Mouse (Mus musculus) inflammation-experienced regulatory T-cells, adult 16 weeks (primary cell): ENCODE data around the gene Dctn5. TPM values are rescaled to one million over a fixed set of nuclear protein-coding genes. Genes with fewer than 3 reads are reported as not detected.

Experiments
- polyA plus RNA-seq: library from polyadenylated mRNA; unstranded; fragments of 100-300 nt; shearing (Covaris generic); gene quantifications from one replicate; pipeline ENCODE4 v1.2.1, GENCODE M21; 2017

The Dctn5 gene
- polyA plus RNA-seq: 141 TPM

DNA sequence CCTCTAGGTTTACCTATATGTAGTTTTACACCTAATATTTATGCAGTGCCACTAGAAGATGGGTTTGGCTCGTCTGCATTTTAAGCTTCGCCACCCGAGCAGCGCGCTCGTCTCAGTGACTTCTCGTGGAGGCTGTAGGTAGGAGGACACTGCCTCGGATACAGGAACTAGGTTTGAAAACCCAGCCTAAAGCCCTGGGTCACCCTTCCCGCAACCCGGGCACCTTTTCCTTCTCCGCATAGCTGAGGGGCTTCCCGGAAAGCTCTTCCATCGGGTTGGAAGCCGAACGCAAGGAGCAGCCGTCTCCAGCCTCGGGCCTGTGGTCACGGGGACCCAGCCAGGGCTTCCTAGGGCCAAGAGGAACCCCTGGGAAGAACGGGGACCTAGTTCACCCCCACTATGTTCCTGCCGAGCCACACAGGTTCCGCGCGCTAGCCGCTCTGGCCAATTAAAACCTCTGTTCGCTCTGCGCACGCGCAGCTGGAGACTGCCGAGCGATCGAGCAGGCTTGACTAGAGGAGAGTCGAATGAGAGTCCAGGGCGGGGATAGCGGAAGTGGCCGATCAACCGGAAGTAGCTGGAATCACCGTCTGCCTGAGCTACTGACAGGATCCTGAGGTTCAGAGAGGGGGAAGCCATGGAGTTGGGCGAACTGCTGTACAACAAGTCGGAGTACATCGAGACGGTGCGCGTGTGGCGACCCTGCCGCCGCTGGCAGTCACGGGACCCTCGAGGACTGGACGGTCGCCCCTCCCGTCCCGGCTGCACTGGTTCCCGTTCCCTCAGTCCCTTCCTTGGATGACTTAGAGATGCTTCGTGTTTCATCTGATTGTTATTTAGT, at the start of gene Dctn5, which contains the start of gene Palb2:
Gene Dctn5 (plus strand): TSS at position 545 of the 841 bp plus-strand sequence.
Gene Palb2 (minus strand): TSS at position 489 of the 841 bp plus-strand sequence.

DNA sequence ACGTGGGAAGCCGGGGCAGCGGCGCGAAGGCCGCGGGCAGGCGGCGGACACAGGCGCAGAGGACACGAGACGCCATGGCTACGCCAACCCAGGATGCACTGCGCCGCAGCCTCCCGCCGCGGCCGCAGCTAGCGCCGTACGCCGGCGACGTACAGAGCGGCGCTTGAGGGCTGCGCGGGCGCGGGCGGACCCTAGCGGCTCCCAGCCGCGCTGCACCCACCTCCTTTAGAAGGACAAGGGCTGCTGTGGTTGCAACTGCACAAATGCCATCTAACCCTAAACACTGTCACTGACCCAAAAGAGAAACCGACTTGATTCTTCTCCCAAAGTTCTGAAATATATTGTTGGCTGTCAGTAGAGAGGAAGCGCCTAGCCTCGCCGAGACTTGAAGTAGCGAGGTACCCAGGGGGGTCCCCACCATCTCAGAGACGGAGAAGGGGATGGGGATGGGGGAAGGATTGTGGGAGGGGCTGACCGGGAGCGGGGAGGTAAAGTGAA, 31.0 kb upstream of the Dctn5 start, which contains the start of gene Ndufab1:
Gene Ndufab1 (minus strand): TSS at position 140 of the 498 bp plus-strand sequence.

DNA sequence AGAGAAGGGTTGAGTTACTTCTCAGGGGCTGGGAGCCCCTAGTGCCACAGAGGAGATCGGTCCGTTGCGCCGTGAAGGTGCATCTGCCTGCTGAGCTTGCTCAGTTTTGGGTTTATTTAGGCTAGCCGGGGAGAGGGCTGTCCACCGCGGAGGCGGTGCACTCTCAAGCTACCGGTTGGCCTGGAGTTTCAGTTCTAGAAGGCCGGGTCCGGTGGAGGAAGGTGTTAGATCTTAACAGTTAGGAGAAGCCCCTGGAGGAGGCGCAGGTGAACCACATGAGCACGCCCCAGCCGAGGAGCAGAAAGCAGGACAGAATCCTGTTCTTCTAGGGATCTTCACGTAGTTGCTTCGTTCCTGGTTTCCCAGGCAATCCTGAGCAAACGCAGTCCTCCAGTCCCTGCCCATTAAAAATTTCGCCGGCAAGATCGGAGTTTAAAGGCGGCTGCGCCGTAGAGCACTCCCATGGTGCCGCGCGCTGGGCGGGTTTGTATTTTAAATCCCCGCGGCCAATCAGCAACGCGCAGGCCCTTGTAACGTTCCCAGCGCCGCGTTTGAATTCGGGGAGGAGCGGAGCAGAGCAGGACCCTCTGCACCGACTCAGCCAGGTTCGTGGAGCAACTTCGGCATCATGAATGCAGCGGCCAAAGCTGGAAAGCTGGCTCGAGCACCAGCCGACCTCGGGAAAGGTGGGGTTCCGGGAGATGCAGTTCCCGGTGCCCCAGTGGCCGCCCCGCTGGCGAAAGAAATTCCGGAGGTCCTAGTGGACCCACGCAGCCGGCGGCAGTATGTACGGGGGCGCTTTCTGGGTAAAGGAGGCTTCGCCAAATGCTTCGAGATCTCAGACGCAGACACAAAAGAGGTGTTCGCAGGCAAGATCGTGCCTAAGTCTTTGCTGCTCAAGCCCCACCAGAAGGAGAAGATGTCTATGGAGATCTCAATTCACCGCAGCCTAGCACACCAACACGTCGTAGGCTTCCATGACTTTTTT, 26.4 kb downstream of the Dctn5 start, which contains the start of gene Plk1:
Gene Plk1 (plus strand): TSS at position 525 of the 988 bp plus-strand sequence.

DNA sequence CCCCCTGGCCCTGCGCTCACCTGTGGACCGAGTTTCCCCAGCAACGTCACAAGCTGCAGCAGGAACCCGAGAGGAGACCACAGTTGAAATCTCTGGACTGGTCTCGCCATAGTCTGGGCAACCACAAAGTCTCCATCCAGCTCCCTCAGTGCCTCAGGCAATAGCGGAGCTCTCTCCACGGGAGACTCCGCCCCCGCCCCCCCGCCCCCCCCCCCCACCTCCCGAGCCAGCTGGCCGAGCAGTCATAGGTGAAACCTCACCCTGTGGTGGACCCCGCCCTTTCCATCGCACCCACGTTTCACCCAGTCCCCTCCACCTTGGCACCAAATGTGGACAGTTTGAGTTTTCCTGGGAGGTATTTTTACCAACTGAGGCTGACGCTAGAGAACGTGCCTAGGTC, 53.2 kb downstream of the Dctn5 start, which contains the start of gene Ern2:
Gene Ern2 (minus strand): TSS at position 165 of the 400 bp plus-strand sequence.

Other genes starting within 250 kb of the Dctn5 start
- gene Cog7, start 151.3 kb upstream of the Dctn5 start, polyA plus RNA-seq: 15.8 TPM
- gene Gga2, start 111.8 kb upstream of the Dctn5 start, polyA plus RNA-seq: 6.4 TPM
- gene Ubfd1, start 65.9 kb upstream of the Dctn5 start, polyA plus RNA-seq: 14.5 TPM
- 18.6 TPM for gene Ears2, start 65.8 kb upstream of the Dctn5 start, polyA plus RNA-seq
- 183 TPM for gene Ndufab1, start 31.2 kb upstream of the Dctn5 start, polyA plus RNA-seq
- gene Palb2, start 56 bp upstream of the Dctn5 start, polyA plus RNA-seq: 9.2 TPM
- gene Plk1, start 26.4 kb downstream of the Dctn5 start, polyA plus RNA-seq: 8.2 TPM
- not detected for gene Ern2, start 53.2 kb downstream of the Dctn5 start, polyA plus RNA-seq
- gene Chp2, start 86.5 kb downstream of the Dctn5 start, polyA plus RNA-seq: not detected
- 28.4 TPM for gene Prkcb, start 155.7 kb downstream of the Dctn5 start, polyA plus RNA-seq